Mouse (Mus musculus): ENCODE results near the gene Wnt3a.
"Not testable (repeated sequence)": the region's sequence is repeated elsewhere in the genome, so short reads cannot be mapped to it uniquely, and the experiment has no call there.

Gene Wnt3a

GRCm38 (mm10) chr11:59218389-59218998 is 72.1 kb downstream of the Wnt3a start:
- DNase-seq (ENCODE audit: low spot score) = peak; percentile 68

GRCm38 (mm10) chr11:59216955-59217354 is 73.6 kb downstream of the Wnt3a start:
- DNase-seq (ENCODE audit: low spot score) = no peak

GRCm38 (mm10) chr11:59212892-59213494 is 77.6 kb downstream of the Wnt3a start:
- DNase-seq (ENCODE audit: low spot score) = no peak

- DNase-seq (ENCODE audit: low spot score) = not testable (repeated sequence)
Measured at GRCm38 (mm10) chr11:59212320-59212719, 78.2 kb downstream of the Wnt3a start.

GRCm38 (mm10) chr11:59211561-59211960 is 79.0 kb downstream of the Wnt3a start:
- DNase-seq (ENCODE audit: low spot score) = not testable (repeated sequence)

GRCm38 (mm10) chr11:59210020-59210419 is 80.5 kb downstream of the Wnt3a start:
- no peak for DNase-seq (ENCODE audit: low spot score)

- DNase-seq (ENCODE audit: low spot score) = no peak
Measured at GRCm38 (mm10) chr11:59209580-59209979, 81.0 kb downstream of the Wnt3a start.

GRCm38 (mm10) chr11:59209003-59209441 is 81.5 kb downstream of the Wnt3a start:
- peak; percentile 77 for DNase-seq (ENCODE audit: low spot score)

GRCm38 (mm10) chr11:59208153-59208831 is 82.3 kb downstream of the Wnt3a start, which contains the start of gene 2310033P09Rik:
Gene 2310033P09Rik (plus strand): TSS chr11:59208321.
- DNase-seq (ENCODE audit: low spot score) = peak; percentile 92

- DNase-seq (ENCODE audit: low spot score) = peak; percentile 96
Measured at GRCm38 (mm10) chr11:59202081-59202995, 88.2 kb downstream of the Wnt3a start, which contains the start of gene Mrpl55. Gene Mrpl55 (plus strand): TSS chr11:59202486.

GRCm38 (mm10) chr11:59201216-59202002 is 89.1 kb downstream of the Wnt3a start:
- DNase-seq (ENCODE audit: low spot score) = no peak
